Mouse (Mus musculus): ENCODE measurements at regions not wholly inside any gene's neighbourhood (a gene's known extent, or its start where the extent isn't known, plus 50 kb on each side); places are given as distances from the start of the nearest gene placed in this dataset.

GRCm38 (mm10) chr6:98872334-98872733 is 529.8 kb upstream of the Gm765 start:
- DNase-seq (ENCODE audit: low spot score) = peak; percentile 36

GRCm38 (mm10) chr6:98869772-98870171 is 527.2 kb upstream of the Gm765 start:
- DNase-seq (ENCODE audit: low spot score) = no peak

GRCm38 (mm10) chr6:98864306-98864705 is 521.8 kb upstream of the Gm765 start:
- DNase-seq (ENCODE audit: low spot score) = no peak

GRCm38 (mm10) chr6:98855958-98856357 is 513.4 kb upstream of the Gm765 start:
- no peak for DNase-seq (ENCODE audit: low spot score)

- DNase-seq (ENCODE audit: low spot score) = no peak
Measured at GRCm38 (mm10) chr6:98850906-98851305, 508.4 kb upstream of the Gm765 start.

GRCm38 (mm10) chr6:98848835-98849234 is 506.3 kb upstream of the Gm765 start:
- no peak for DNase-seq (ENCODE audit: low spot score)

- peak; percentile 14 for DNase-seq (ENCODE audit: low spot score)
Measured at GRCm38 (mm10) chr6:98846001-98846695, 503.6 kb upstream of the Gm765 start.

- no peak for DNase-seq (ENCODE audit: low spot score)
Measured at GRCm38 (mm10) chr6:98843598-98843997, 501.0 kb upstream of the Gm765 start.

- DNase-seq (ENCODE audit: low spot score) = no peak
Measured at GRCm38 (mm10) chr6:98842924-98843323, 500.4 kb upstream of the Gm765 start.

- no peak for DNase-seq (ENCODE audit: low spot score)
Measured at GRCm38 (mm10) chr6:98833922-98834321, 491.4 kb upstream of the Gm765 start.

- no peak for DNase-seq (ENCODE audit: low spot score)
Measured at GRCm38 (mm10) chr6:98830191-98830590, 487.6 kb upstream of the Gm765 start.

GRCm38 (mm10) chr6:98808046-98808445 is 465.5 kb upstream of the Gm765 start:
- no peak for DNase-seq (ENCODE audit: low spot score)

GRCm38 (mm10) chr6:98803384-98803949 is 460.9 kb upstream of the Gm765 start:
- DNase-seq (ENCODE audit: low spot score) = no peak

GRCm38 (mm10) chr6:98801061-98801460 is 458.5 kb upstream of the Gm765 start:
- DNase-seq (ENCODE audit: low spot score) = no peak

GRCm38 (mm10) chr6:98800040-98800439 is 457.5 kb upstream of the Gm765 start:
- peak; percentile 30 for DNase-seq (ENCODE audit: low spot score)

- no peak for DNase-seq (ENCODE audit: low spot score)
Measured at GRCm38 (mm10) chr6:98797778-98798177, 455.2 kb upstream of the Gm765 start.

GRCm38 (mm10) chr6:98797373-98797772 is 454.8 kb upstream of the Gm765 start:
- DNase-seq (ENCODE audit: low spot score) = no peak

GRCm38 (mm10) chr6:98796666-98797065 is 454.1 kb upstream of the Gm765 start:
- DNase-seq (ENCODE audit: low spot score) = no peak

- no peak for DNase-seq (ENCODE audit: low spot score)
Measured at GRCm38 (mm10) chr6:98787422-98787821, 444.9 kb upstream of the Gm765 start.

- DNase-seq (ENCODE audit: low spot score) = no peak
Measured at GRCm38 (mm10) chr6:98782074-98782473, 439.5 kb upstream of the Gm765 start.

- no peak for DNase-seq (ENCODE audit: low spot score)
Measured at GRCm38 (mm10) chr6:98775780-98776179, 433.2 kb upstream of the Gm765 start.

- no peak for DNase-seq (ENCODE audit: low spot score)
Measured at GRCm38 (mm10) chr6:98769999-98770398, 427.4 kb upstream of the Gm765 start.

GRCm38 (mm10) chr6:98769322-98769721 is 426.8 kb upstream of the Gm765 start:
- no peak for DNase-seq (ENCODE audit: low spot score)

GRCm38 (mm10) chr6:98767858-98768336 is 425.3 kb upstream of the Gm765 start:
- no peak for DNase-seq (ENCODE audit: low spot score)
